Mouse (Mus musculus) ovary, adult 10 weeks (tissue): ENCODE results near the gene Scaper. TPM values are rescaled to one million over a fixed set of nuclear protein-coding genes. Genes with fewer than 3 reads are reported as not detected.

Source experiments
- polyA plus RNA-seq: library from polyadenylated mRNA; stranded (reverse); fragments of 350-450 nt; fragmentation: Illumina TruSeq; extraction: RNeasy Lipid Tissue Mini Kit (QIAGEN cat#74804); gene quantifications from one replicate; pipeline ENCODE4 v1.2.3, GENCODE M21; 2014

Scaper gene
- polyA plus RNA-seq = 34.4 TPM

GRCm38 (mm10) chr9:55937664-55938617 is at the start of gene Scaper:
Gene Scaper, minus strand, starts transcription at chr9:55938119.

GRCm38 (mm10) chr9:55538377-55538776 is 399.5 kb downstream of the Scaper start, which contains the start of gene Isl2:
Gene Isl2, plus strand, starts transcription at chr9:55538672.

DNA sequence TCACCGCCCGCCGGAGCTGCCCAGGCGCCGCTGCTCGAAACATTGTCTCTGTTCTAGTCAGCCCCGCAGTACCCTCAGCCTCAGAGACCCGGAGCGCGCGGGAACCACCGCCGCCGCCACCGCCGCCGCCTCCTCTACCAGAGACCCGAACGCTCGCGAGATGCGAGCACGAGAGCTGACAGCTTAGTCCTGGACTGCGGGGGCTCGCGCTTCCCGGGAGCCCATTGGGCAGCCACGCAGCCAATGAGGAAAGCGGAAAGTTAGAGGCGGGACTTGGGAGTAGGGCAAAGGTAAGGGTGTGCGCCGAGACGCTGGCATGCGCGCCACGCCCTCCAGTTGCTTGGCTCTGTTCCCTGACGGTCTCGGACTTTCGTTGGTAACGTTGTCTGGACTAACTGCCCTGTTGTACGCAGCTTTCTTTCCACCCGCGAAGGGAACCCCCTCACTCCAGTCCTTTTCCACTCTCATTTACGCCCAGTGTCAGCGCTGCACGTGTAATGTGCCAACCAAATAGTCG is 425.8 kb downstream of the Scaper start, which contains the start of gene Etfa:
Gene Etfa, minus strand, starts transcription at position 217 of the 517 bp plus-strand sequence.

Other genes starting within 250 kb of the Scaper start
- gene 4930563M21Rik, start 72.4 kb upstream of the Scaper start, polyA plus RNA-seq = not detected
- gene Rcn2, start 103.7 kb upstream of the Scaper start, polyA plus RNA-seq = 203 TPM
- not detected for gene Pstpip1, start 151.8 kb upstream of the Scaper start, polyA plus RNA-seq
- 158 TPM for gene Tspan3, start 227.4 kb upstream of the Scaper start, polyA plus RNA-seq